In genomic region chr19:45780350-45780915, GRCm38 (mm10) we compare ENCODE assay signal across 10 mouse cellular contexts. TPM values are rescaled to one million over a fixed set of nuclear protein-coding genes. Genes with fewer than 3 reads are reported as not detected.
A peak's percentile ranks its signal among the peaks of the same experiment; 100 is the strongest.
DNase-seq lines count a peak whose midpoint lies in the region; ATAC-seq and TF ChIP-seq lines count a peak whose summit lies in the region.
"Had no signal": no experiment of that assay in that cellular context is flagged by ENCODE, and none has a peak within 500 bp of the region (broad histone marks: within the 10 kb centered on the region; RNA-seq: fewer than 3 reads in every experiment).

No protein-coding gene starts in this region.

- ATAC-seq in lung, embryonic 14.5 days (ENCODE audit: insufficient read depth) = no peak
- no peak for ATAC-seq in embryonic facial prominence, embryonic 14.5 days (ENCODE audit: low read depth)
- ATAC-seq in intestine, embryonic 15.5 days = no peak
- no peak for ATAC-seq in neural tube, embryonic 13.5 days (ENCODE audit: low read depth)

- H3K9ac ChIP-seq in lung, embryonic 14.5 days = peak overlapping the region; percentile 97; the same call in 1 of the 2 replicates
- peak overlapping the region; percentile 98; the same call in 1 of the 2 replicates for H3K9ac ChIP-seq in embryonic facial prominence, embryonic 14.5 days (ENCODE audit: low read depth, low read length)
- no peak overlapping the region for H3K9ac ChIP-seq in intestine, embryonic 15.5 days
- H3K9ac ChIP-seq in neural tube, embryonic 13.5 days = peak overlapping the region; percentile 9; the same call in 1 of the 2 replicates
- H3K9ac ChIP-seq: limb, embryonic 15.5 days had no signal

- no peak for TF ChIP-seq POLR2A in lung, adult 2 months (IDR thresholded peaks at IDR 0.05; ENCODE audit: borderline replicate concordance, extremely low read depth, low read depth, low read length)

- H3K4me1 ChIP-seq in lung, embryonic 14.5 days (ENCODE audit: insufficient read depth) = peaks cover 7% of the 10 kb centered on the region; the same call in 1 of the 2 replicates
- peaks cover 16% of the 10 kb centered on the region for H3K4me1 ChIP-seq in lung, adult 2 months (ENCODE audit: control insufficient read depth, insufficient read depth, low read length)
- peaks cover 18% of the 10 kb centered on the region for H3K4me1 ChIP-seq in embryonic facial prominence, embryonic 14.5 days (ENCODE audit: control insufficient read depth, insufficient read depth, low read length)
- H3K4me1 ChIP-seq in intestine, embryonic 15.5 days (replicated peaks) = peaks cover 20% of the 10 kb centered on the region
- peaks cover 39% of the 10 kb centered on the region for H3K4me1 ChIP-seq in neural tube, embryonic 13.5 days (replicated peaks)

- no peaks in the 10 kb centered on the region for H3K9me3 ChIP-seq in lung, embryonic 14.5 days (ENCODE audit: low read depth, low read length)
- no peaks in the 10 kb centered on the region for H3K9me3 ChIP-seq in embryonic facial prominence, embryonic 14.5 days (ENCODE audit: control insufficient read depth, low read length)
- no peaks in the 10 kb centered on the region for H3K9me3 ChIP-seq in intestine, embryonic 15.5 days
- H3K9me3 ChIP-seq in neural tube, embryonic 13.5 days = no peaks in the 10 kb centered on the region
- H3K9me3 ChIP-seq: limb, embryonic 15.5 days had no signal

- H3K27ac ChIP-seq in lung, embryonic 14.5 days (ENCODE audit: low read depth) = no peak overlapping the region
- H3K27ac ChIP-seq in embryonic facial prominence, embryonic 14.5 days (replicated peaks; ENCODE audit: low read depth, low read length) = no peak overlapping the region
- H3K27ac ChIP-seq in intestine, embryonic 15.5 days = no peak overlapping the region
- no peak overlapping the region for H3K27ac ChIP-seq in neural tube, embryonic 13.5 days (replicated peaks)
- H3K27ac ChIP-seq: limb, embryonic 15.5 days had no signal

- H3K4me3 ChIP-seq in lung, embryonic 14.5 days (ENCODE audit: low read depth, low read length) = no peak overlapping the region
- H3K4me3 ChIP-seq in lung, adult 2 months (replicated peaks; ENCODE audit: extremely low read depth, low read depth, low read length) = no peak overlapping the region
- H3K4me3 ChIP-seq in embryonic facial prominence, embryonic 14.5 days (ENCODE audit: low read depth, low read length) = no peak overlapping the region
- no peak overlapping the region for H3K4me3 ChIP-seq in intestine, embryonic 15.5 days (replicated peaks)
- peak overlapping the region; percentile 100 for H3K4me3 ChIP-seq in neural tube, embryonic 13.5 days

- H3K27me3 ChIP-seq in lung, embryonic 14.5 days (ENCODE audit: insufficient read depth, low read length) = no peaks in the 10 kb centered on the region
- no peaks in the 10 kb centered on the region for H3K27me3 ChIP-seq in embryonic facial prominence, embryonic 14.5 days (replicated peaks; ENCODE audit: control insufficient read depth, insufficient read depth, low read length)
- no peaks in the 10 kb centered on the region for H3K27me3 ChIP-seq in intestine, embryonic 15.5 days (replicated peaks)
- H3K27me3 ChIP-seq in neural tube, embryonic 13.5 days = no peaks in the 10 kb centered on the region
- H3K27me3 ChIP-seq: limb, embryonic 15.5 days had no signal

- no peak for DNase-seq in lung, embryonic 14.5 days
- DNase-seq in lung, adult 2 months = no peak
- DNase-seq in embryonic facial prominence, embryonic 14.5 days (ENCODE audit: low spot score) = no peak
- DNase-seq in urinary bladder, postnatal 10 days (ENCODE audit: low spot score) = no peak
- DNase-seq in embryo, embryonic 10 days (ENCODE audit: low spot score) = no peak
- no peak for DNase-seq in cerebellum, postnatal 36 days
- DNase-seq: right cerebral cortex, postnatal 14 days had no signal

- TF ChIP-seq CTCF in lung, embryonic 14.5 days (IDR thresholded peaks at IDR 0.05; ENCODE audit: low read depth) = no peak
- TF ChIP-seq CTCF in lung, adult 2 months (IDR thresholded peaks at IDR 0.05; ENCODE audit: insufficient read depth, low read length) = no peak

- 82% methylated on average over 13 of the region's 13 CpGs for WGBS in lung, embryonic 14.5 days
- WGBS in lung, adult 2 months = 54% methylated on average over 13 of the region's 13 CpGs
- 85% methylated on average over 13 of the region's 13 CpGs for WGBS in embryonic facial prominence, embryonic 14.5 days
- WGBS in intestine, embryonic 15.5 days = 82% methylated on average over 13 of the region's 13 CpGs
- WGBS in neural tube, embryonic 13.5 days = 87% methylated on average over 13 of the region's 13 CpGs

- peaks cover 54% of the 10 kb centered on the region for H3K36me3 ChIP-seq in lung, embryonic 14.5 days (ENCODE audit: insufficient read depth)
- H3K36me3 ChIP-seq in embryonic facial prominence, embryonic 14.5 days (ENCODE audit: control insufficient read depth, insufficient read depth, low read length) = peaks cover 57% of the 10 kb centered on the region
- peaks cover 21% of the 10 kb centered on the region for H3K36me3 ChIP-seq in intestine, embryonic 15.5 days
- peaks cover 49% of the 10 kb centered on the region for H3K36me3 ChIP-seq in neural tube, embryonic 13.5 days

- peak overlapping the region; percentile 70 for H3K4me2 ChIP-seq in lung, embryonic 14.5 days
- peak overlapping the region; percentile 71 for H3K4me2 ChIP-seq in embryonic facial prominence, embryonic 14.5 days (ENCODE audit: low read depth, low read length)
- peak overlapping the region; percentile 71 for H3K4me2 ChIP-seq in intestine, embryonic 15.5 days (replicated peaks)
- peak overlapping the region; percentile 64 for H3K4me2 ChIP-seq in neural tube, embryonic 13.5 days

RNA-seq across cellular contexts. Expression of gene Mgea5, which starts 3.2 kb away (rescaled TPM):
- 58.3 and 61.8 TPM in 2 replicates for polyA plus RNA-seq in lung, embryonic 14.5 days (2014; fragmentation: Nextera tagmentation; extraction: Ambion mirVana)
- polyA plus RNA-seq in lung, adult 2 months (2012; rRNA removed) = 18.5 and 35.6 TPM in 2 replicates
- 52.3 and 56.5 TPM in 2 replicates for polyA plus RNA-seq in embryonic facial prominence, embryonic 14.5 days (2014; fragmentation: Nextera tagmentation; extraction: Ambion mirVana)
- 36.3 and 36.4 TPM in 2 replicates for polyA plus RNA-seq in intestine, embryonic 15.5 days (2015; fragmentation: Nextera tagmentation; extraction: Ambion mirVana)
- polyA plus RNA-seq in neural tube, embryonic 13.5 days (2015; fragmentation: Nextera tagmentation; extraction: Ambion mirVana) = 79.4 and 81.4 TPM in 2 replicates

RNA-seq across cellular contexts. Expression of gene Npm3, which starts 31.0 kb away (rescaled TPM):
- 19.7 and 20.0 TPM in 2 replicates for polyA plus RNA-seq in lung, embryonic 14.5 days (2014; fragmentation: Nextera tagmentation; extraction: Ambion mirVana)
- 39.0 and 41.3 TPM in 2 replicates for polyA plus RNA-seq in lung, adult 2 months (2012; rRNA removed)
- polyA plus RNA-seq in embryonic facial prominence, embryonic 14.5 days (2014; fragmentation: Nextera tagmentation; extraction: Ambion mirVana) = 18.9 and 19.8 TPM in 2 replicates
- polyA plus RNA-seq in intestine, embryonic 15.5 days (2015; fragmentation: Nextera tagmentation; extraction: Ambion mirVana) = 13.4 and 14.7 TPM in 2 replicates
- polyA plus RNA-seq in neural tube, embryonic 13.5 days (2015; fragmentation: Nextera tagmentation; extraction: Ambion mirVana) = 6.4 and 6.7 TPM in 2 replicates

RNA-seq across cellular contexts. Expression of gene Kcnip2, which starts 35.4 kb away (rescaled TPM):
- 2.8 and 3.2 TPM in 2 replicates for polyA plus RNA-seq in lung, embryonic 14.5 days (2014; fragmentation: Nextera tagmentation; extraction: Ambion mirVana)
- 1.1 and 1.4 TPM in 2 replicates for polyA plus RNA-seq in lung, adult 2 months (2012; rRNA removed)
- polyA plus RNA-seq in embryonic facial prominence, embryonic 14.5 days (2014; fragmentation: Nextera tagmentation; extraction: Ambion mirVana) = 1.4 and 1.5 TPM in 2 replicates
- 1.6 and 1.8 TPM in 2 replicates for polyA plus RNA-seq in intestine, embryonic 15.5 days (2015; fragmentation: Nextera tagmentation; extraction: Ambion mirVana)
- polyA plus RNA-seq in neural tube, embryonic 13.5 days (2015; fragmentation: Nextera tagmentation; extraction: Ambion mirVana) = 8.3 and 8.4 TPM in 2 replicates

RNA-seq across cellular contexts. Expression of gene Fgf8, which starts 37.7 kb away (rescaled TPM):
- polyA plus RNA-seq in lung, embryonic 14.5 days (2014; fragmentation: Nextera tagmentation; extraction: Ambion mirVana) = not detected in 2 replicates
- not detected in 2 replicates for polyA plus RNA-seq in lung, adult 2 months (2012; rRNA removed)
- 0.25 TPM in 1 of 2 replicates, not detected in the other for polyA plus RNA-seq in embryonic facial prominence, embryonic 14.5 days (2014; fragmentation: Nextera tagmentation; extraction: Ambion mirVana)
- polyA plus RNA-seq in intestine, embryonic 15.5 days (2015; fragmentation: Nextera tagmentation; extraction: Ambion mirVana) = not detected in 2 replicates
- polyA plus RNA-seq in neural tube, embryonic 13.5 days (2015; fragmentation: Nextera tagmentation; extraction: Ambion mirVana) = not detected in 2 replicates
